Mouse (Mus musculus) heart, adult 11 months (tissue): ENCODE measurements around the gene Abcb5.

Experiments used
- DNase-seq: peaks from one replicate; pipeline ENCODE4 v3.0.0; 2022

Gene Abcb5

DNA sequence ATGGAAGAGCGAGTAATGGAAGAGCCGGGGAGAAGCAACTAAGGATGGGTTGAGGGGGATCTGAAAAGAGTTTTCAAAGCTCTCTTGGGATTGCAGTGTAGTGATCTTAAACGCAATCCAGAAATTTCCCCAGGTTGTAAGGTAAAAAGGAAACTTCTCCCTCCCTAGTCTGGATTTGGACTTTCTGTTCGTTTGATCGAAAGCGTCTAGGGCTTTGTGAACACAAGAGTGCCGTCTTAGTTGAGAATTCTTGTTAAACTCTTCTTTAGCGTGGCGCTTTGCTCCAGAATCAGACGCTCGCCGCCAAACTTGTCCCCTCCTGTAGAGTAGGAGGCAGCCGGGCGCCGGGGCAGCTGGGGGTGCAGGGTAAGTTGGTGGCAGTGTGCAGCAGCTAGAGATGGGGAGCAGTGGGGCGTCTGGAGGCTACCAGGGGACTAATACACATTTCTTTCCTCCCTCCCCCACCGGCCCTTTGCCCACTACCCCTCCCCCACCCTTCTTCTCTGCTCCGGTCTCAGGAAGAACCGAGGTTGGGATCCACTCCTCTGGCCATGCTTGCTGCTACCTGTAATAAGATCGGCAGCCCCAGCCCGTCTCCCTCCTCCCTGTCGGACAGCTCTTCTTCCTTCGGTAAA is 118.2 kb downstream of the Abcb5 start:
- DNase-seq = no peak

DNA sequence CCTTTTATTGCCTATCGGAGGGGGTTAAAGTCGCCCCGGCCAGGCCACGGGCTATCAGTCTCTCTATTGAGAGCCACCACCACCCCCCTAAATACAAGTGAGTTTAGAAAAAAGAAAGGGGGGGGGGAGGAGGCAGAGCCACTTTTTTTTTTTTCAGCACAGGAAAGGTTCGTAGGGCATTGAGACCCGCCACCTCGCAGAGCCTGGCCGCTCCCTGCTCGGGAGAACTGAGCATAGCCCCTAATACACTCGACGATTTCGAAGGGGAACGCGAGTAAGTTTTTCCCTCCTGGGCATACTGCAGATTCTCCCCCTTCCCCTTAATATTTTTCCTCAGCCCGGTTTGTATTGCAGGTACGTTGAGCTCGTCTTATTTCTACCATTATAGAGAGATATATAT is 118.8 kb downstream of the Abcb5 start:
- no peak for DNase-seq

- DNase-seq = no peak
Observed at GRCm38 (mm10) chr12:118846649-118847321, 119.4 kb downstream of the Abcb5 start.

DNA sequence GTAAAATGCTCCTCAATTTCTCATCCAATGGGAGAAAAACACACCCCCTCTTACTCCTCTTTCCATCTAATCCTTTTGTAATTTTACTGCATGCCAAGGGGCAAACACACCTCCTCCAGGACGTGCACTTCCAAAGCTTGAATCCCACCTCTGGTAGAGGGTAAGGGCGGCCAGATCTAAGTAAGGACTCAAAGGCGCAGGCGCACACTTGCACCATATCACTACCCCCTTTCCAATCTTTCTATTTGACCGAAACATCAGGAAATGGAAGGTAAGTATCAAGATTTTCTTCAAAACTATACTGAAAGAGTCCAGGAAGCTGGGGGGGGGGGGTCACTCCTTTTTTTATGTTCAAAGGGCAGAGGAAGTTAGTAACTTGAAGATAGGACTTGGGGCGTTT is 120.0 kb downstream of the Abcb5 start, which contains the start of gene Sp8:
Sp8 (plus strand) TSS at position 109 of the 400 bp plus-strand sequence.
- no peak for DNase-seq

DNA sequence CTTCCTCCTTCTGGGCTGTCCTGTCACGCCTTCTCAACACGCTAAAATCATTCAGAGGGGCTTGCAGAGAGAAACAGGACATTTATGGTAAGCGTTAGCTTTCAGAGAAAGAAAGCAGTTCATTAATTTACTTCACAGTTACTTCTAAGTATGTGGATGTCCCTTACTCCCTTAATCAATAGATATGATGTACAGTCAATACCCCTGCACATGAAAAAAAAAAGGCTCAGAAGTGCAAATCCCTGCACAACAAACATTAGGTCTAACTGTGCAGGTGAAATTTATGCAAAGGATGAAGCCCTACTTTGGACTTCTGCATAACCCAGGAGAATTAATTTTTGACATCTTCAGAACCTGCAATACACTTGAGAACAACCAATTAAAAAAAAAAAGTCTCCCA is 120.9 kb downstream of the Abcb5 start:
- no peak for DNase-seq

- DNase-seq = no peak
Observed at GRCm38 (mm10) chr12:118844841-118845240, 121.4 kb downstream of the Abcb5 start.

DNA sequence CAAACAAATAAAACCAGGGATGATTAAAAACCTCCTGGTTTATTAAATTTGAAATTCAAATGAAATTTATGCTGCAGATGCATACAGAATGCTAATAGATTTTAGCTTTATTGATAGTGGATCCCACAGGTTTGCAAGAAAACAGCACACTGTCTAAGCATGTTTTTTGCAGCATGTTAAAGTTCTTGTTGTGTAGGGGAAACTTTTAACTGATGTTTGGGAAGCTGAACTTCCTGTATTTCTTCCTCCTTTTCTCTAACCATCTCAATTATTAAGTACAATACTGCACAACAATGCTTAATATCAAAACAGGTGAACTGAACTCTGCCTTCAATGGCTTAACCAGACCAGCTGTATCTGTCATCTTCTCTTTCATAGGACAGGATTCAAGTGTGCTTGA is 122.1 kb downstream of the Abcb5 start:
- DNase-seq = no peak

DNA sequence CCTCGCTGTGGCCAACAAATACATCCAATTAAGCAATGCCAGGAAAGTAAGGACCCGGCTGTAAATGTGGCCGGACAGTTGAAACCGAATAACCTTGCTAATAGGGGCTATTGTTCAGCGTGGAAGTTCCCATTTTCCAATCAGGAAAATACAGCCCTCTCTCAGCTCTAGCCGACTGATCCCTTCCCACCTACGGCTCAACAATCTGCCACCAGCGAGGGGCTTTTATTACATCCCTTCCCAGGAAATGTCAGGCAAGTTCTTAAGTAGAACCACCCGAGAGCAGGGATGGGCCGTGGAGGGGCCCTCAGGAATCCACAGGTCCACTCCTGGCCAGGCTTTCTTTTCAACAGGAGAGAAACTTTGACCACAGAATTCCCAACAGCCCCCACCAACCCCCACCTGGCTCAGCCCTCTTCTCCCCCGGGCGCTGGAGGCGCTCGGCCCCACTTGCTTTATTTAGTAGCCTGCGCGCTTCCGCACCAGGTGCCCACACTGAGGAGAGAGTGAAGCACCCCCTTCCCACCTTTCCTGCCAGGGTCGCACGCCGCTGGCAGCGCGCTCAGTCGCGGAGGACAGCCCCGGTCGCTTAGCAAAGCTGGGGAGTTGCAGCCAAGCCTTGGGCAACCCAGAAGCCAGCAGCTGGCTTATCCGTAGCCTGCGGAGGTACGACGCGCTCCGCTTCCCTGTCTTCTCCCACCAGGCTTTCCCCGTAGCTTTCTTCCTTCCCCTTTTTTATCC is 123.4 kb downstream of the Abcb5 start:
- DNase-seq = no peak

DNA sequence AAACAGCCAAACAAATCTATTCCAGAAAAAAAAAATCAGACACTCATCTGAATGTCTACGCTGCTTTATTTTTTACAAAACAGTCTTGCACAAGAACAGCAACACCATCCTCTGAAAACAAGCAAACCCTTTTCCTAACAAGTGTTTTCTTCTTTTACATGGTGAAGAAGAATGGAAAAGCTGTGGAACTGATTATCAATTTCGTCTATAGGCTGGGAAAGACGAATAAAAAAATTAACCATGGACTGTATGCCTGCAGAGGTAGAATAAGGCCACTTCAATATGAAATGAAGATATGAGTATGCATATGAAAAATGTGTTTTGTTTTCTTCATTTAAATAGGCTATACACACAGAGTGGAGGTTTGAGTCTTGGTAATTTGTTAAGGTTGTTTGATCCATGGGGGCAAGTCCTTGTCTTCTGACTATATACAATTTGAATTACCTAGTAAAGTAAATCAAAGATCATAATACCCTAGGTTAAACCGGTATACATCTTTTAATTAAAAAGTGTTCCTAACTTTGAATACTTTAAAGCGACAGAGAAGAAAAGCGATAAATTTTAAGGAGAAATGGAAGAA is 124.2 kb downstream of the Abcb5 start:
- DNase-seq = no peak

- DNase-seq = no peak
Observed at GRCm38 (mm10) chr12:118841381-118841922, 124.8 kb downstream of the Abcb5 start.

DNA sequence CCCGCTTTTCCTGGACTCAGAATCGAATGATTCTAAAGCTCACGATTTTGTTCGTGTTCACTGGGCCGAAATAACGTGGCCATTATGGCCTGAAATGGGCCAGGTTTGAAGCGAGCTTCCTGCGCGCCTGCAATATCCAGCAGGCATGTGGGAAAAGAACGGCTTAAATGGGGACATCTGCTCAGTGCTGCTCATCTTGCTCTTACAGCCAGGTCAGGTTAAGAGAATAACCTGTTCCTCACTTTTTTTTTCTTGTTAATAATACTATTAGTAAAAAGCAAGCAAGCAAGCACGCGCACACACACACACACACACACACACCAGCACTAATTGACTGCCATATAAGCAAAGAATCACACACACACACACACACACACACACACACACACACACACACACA is 125.4 kb downstream of the Abcb5 start:
- no peak for DNase-seq

DNA sequence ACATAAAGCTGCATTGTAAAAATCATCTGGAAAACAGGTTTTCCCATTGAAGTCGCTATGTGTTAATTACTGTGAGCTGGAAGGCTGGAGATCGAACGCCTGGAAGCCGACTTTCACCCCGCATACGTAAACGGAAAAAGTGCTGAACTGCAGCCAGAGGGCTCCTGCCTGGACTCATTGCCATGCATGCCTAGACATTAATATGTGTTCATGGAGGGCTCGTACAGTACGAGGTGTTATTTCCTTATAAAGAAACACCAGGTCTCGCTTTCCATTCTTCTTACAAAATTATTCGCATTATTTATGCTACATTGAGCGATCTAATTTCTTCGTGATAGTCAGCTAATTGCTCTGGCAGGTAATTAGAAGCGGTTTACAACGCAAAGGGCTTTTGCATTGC is 125.9 kb downstream of the Abcb5 start:
- no peak for DNase-seq

DNA sequence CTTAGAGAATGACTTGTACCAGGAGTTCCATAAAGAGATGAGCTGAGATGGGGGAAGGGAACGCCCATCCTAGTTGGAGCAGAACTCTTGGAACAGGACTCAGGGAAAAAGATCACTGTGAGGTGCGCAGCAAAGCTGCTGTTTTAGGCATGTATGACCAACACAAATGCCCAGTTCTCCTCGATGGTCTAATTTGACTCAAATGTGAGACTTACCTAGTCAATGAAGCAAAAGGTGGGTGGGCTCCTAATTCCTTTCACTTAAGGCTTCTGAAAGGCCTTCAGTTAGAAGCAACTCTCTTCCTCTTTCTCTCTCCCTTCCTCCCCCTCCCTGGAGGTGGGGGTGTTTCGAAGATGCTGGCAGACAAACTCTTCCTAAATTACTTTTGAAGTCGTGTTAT is 126.8 kb downstream of the Abcb5 start:
- no peak for DNase-seq

- DNase-seq = no peak
Observed at GRCm38 (mm10) chr12:118838260-118838659, 128.0 kb downstream of the Abcb5 start.

GRCm38 (mm10) chr12:118837361-118837760 is 128.9 kb downstream of the Abcb5 start:
- no peak for DNase-seq

- no peak for DNase-seq
Observed at GRCm38 (mm10) chr12:118836411-118837341, 129.5 kb downstream of the Abcb5 start.

- DNase-seq = no peak
Observed at GRCm38 (mm10) chr12:118829881-118830280, 136.3 kb downstream of the Abcb5 start.
